Mouse (Mus musculus) left cerebral cortex, adult 8-10 months (tissue): ENCODE data around the gene Mri1. TPM values are rescaled to one million over a fixed set of nuclear protein-coding genes. Genes with fewer than 3 reads are reported as not detected.

Experiments used
- DNase-seq, 2 experiments: peaks; one replicate each; pipeline ENCODE4 v3.0.0; 2022; ENCODE audit warnings: low spot score in 2 of 2
- total RNA-seq, 4 experiments: library from RNA; stranded (reverse); gene quantifications; 2 replicates each; pipeline ENCODE4 v1.2.4; 2022

Gene Mri1
- total RNA-seq, 4 experiments from 2014 or later: 14.3 to 18.7 (median 16.2) TPM

GRCm38 (mm10) chr8:84236998-84237473 is 20.1 kb downstream of the Mri1 start, which contains the start of gene Zswim4:
TSS of gene Zswim4 (minus strand) at chr8:84237055.
- peak; percentile 99 for DNase-seq

- DNase-seq: no peak
Observed at GRCm38 (mm10) chr8:84236410-84236997, 20.6 kb downstream of the Mri1 start.

- no peak for DNase-seq
Observed at GRCm38 (mm10) chr8:84235746-84236409, 21.2 kb downstream of the Mri1 start.

- DNase-seq: no peak
Observed at GRCm38 (mm10) chr8:84233055-84233454, 24.1 kb downstream of the Mri1 start.

- DNase-seq: no peak
Observed at GRCm38 (mm10) chr8:84230735-84231134, 26.4 kb downstream of the Mri1 start.

GRCm38 (mm10) chr8:84223322-84224029 is 33.6 kb downstream of the Mri1 start:
- no peak for DNase-seq

- DNase-seq: no peak
Observed at GRCm38 (mm10) chr8:84222566-84223165, 34.5 kb downstream of the Mri1 start.

GRCm38 (mm10) chr8:84220105-84220504 is 37.0 kb downstream of the Mri1 start:
- no peak for DNase-seq

- DNase-seq: no peak
Observed at GRCm38 (mm10) chr8:84218143-84218542, 39.0 kb downstream of the Mri1 start.

- DNase-seq: no peak
Observed at GRCm38 (mm10) chr8:84217206-84217605, 39.9 kb downstream of the Mri1 start.

- DNase-seq: no peak
Observed at GRCm38 (mm10) chr8:84213277-84213676, 43.8 kb downstream of the Mri1 start.

GRCm38 (mm10) chr8:84211881-84212563 is 45.1 kb downstream of the Mri1 start:
- DNase-seq: no peak

- no peak for DNase-seq
Observed at GRCm38 (mm10) chr8:84211202-84211601, 45.9 kb downstream of the Mri1 start.

- peak; percentile 64 to 76 for DNase-seq
Observed at GRCm38 (mm10) chr8:84210167-84210791, 46.8 kb downstream of the Mri1 start.

- no peak for DNase-seq
Observed at GRCm38 (mm10) chr8:84208381-84209380, 48.4 kb downstream of the Mri1 start.

- no peak for DNase-seq
Observed at GRCm38 (mm10) chr8:84207811-84208210, 49.3 kb downstream of the Mri1 start.

- DNase-seq: no peak
Observed at GRCm38 (mm10) chr8:84206666-84207065, 50.5 kb downstream of the Mri1 start.

GRCm38 (mm10) chr8:84205073-84205472 is 52.1 kb downstream of the Mri1 start:
- no peak for DNase-seq

GRCm38 (mm10) chr8:84203975-84204772 is 53.0 kb downstream of the Mri1 start:
- no peak for DNase-seq
